Mouse (Mus musculus) splenic B cell, adult 2 months (primary cell): Measurements from ENCODE around the gene Pbrm1.
A peak's percentile ranks its signal among the peaks of the same experiment; 100 is the strongest.

Source experiments
- DNase-seq: peaks from one replicate; pipeline ENCODE4 v3.0.0-alpha.2; 2011; ENCODE audit warnings: low read depth, low spot score
- H3K27me3 ChIP-seq: 2 replicates; pipeline ENCODE4 v1.6.1; 2012; ENCODE audit warnings: mild to moderate bottlenecking, low read length, moderate library complexity, mixed read lengths; ENCODE audit not compliant: control insufficient read depth, poor library complexity, insufficient read depth, severe bottlenecking
- H3K36me3 ChIP-seq: 2 replicates; pipeline ENCODE4 v1.6.1; 2012; ENCODE audit warnings: mild to moderate bottlenecking, low read length, moderate library complexity, mixed read lengths; ENCODE audit not compliant: control insufficient read depth, poor library complexity, insufficient read depth, severe bottlenecking

Gene Pbrm1

DNA sequence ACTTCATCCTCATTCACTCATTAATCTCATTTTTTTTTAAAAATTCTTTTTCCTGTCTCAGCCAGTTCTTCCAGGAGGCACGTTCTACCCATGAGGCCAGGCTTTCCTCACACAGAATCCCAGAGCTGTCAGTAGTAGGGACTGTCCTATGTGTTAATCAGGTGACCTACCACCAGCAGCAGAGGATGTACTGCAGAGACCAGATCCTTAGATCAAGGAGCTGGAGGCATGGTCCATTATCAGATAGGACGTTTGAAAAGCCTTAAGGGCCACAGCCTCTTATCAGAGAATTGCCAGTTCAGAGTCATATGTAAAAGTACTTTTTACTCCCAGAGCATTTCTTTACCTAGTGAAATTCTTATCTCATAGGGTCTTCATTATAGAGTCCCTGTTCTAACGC is 95.1 kb downstream of the Pbrm1 start:
- Histone ChIP-seq H3K36me3 (peaks cover 8% of the 10 kb centered on the region), H3K27me3 (no peaks in the 10 kb centered on the region)
- no peak for DNase-seq

DNA sequence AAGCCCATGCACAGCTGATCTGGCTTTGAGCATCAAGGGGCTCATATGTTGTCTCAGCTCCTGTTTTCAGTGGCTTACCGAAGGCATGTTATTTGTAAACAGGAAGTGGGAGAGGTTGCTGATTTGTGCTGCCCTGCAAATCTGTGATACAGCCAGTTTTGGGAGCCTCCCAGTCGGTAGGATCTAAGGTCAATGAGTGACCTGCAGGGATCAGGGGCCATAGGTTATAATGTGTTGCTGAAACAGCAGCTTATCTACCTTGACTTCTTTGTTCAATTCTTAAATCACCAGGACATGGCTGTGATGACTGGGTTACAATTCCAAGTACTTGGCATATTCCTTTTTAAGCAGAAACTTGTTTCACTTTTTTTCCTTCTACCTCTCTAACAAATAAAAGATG is 96.6 kb downstream of the Pbrm1 start:
- Histone ChIP-seq H3K36me3 (peaks cover 6% of the 10 kb centered on the region), H3K27me3 (no peaks in the 10 kb centered on the region)
- no peak for DNase-seq

DNA sequence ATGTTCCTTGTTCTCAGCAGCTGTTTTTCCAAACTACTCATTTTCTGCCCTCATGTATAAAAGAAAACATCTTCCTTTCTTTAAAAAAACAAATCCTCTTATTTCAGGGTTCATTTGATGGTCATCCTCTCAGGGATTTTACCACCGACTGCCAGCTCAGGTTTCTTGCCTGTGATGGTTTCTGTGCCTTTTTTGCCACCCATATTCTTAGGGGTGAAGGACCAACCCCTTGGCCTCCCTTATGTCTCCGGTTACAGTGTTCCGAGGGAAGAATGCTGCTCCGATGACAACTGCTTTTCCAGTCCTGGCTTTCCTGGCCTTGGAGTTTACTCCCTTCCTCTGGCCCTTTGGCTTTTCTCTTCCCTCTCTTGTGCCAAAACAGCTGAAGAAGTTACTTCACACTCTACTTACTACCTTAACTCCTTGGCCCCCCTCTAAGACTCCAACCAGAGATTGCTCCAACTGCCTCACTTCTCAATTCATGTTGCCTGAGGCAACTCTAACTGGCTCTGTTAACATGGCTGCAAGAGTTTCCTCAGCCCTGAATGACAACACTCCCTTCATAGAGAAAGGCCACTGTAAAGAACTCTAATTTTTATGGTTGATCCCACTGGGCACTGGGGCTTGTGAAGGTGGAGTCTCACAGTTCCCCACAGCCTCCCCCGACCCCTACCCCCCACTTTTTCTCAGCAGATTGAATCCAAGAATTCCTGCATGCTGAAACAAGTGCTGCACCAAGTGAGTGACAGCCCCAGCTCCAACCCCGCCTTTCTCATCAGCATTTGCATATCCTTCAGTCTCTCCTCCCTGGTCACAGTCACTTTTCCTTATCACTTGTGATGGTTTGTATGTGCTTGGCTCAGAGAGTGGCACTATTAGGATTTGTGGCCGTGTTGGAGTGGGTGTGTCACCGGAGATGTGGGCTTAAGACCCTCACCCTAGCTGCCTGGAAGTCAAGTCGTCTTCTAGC is 106.5 kb downstream of the Pbrm1 start:
- Histone ChIP-seq H3K27me3 (no peaks in the 10 kb centered on the region), H3K36me3 (peaks cover 5% of the 10 kb centered on the region; the same call in 1 of the 2 replicates)
- DNase-seq = no peak

DNA sequence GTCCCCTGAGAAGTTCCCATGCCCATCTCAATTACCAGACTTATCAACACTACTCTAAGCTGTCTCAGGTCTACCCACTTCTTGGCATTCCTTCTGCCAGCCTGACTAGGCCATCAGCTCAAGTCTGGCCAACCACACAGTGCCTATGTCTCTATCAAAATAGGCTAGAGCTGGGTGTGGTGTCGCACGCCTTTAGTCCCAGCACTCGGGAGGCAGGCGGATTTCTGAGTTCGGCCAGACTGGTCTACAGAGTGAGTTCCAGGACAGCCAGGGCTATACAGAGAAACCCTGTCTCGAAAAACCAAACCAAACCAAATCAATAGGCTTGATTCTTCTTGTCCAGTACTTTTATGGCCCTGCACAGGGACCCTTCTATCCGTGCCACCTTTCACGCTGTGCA is 107.9 kb downstream of the Pbrm1 start:
- H3K36me3 ChIP-seq = peaks cover 3% of the 10 kb centered on the region; the same call in 1 of the 2 replicates
- no peak for DNase-seq
- no peaks in the 10 kb centered on the region for H3K27me3 ChIP-seq

DNA sequence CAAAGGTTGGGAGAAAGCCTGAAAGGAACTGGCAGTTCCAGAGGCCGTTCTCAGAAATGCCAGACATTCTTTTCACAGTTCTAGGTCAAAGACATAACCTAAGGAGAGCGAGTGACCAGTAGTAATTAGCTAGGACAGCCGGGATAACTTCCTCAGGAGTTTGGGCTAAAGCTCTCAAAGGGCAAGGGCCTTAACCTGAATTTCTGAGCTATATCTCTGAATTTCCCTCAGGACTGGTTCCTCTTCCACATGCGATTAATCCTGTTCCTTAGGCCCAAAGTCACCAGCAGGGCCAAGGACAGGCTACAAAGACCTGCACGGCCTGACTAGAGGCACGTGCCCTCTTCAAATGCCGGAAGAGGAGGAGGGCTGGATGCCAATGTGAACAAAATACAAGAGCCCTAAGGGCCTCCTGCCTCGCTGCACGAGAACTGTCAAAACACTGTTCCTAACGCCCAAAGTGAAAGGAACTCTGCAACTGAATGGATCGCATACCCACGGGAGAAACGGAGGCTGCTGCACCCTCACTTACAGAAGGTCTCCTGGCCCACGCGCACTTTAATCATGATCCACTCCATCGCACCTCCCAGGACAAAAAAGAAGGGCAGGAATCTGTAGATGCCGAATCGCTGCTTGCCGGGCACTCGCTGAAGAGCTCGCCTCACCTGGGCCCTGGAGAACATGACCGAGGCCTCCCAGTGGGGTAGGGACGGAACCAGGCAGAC is 109.3 kb downstream of the Pbrm1 start:
- H3K27me3 ChIP-seq = no peaks in the 10 kb centered on the region
- DNase-seq = peak; percentile 50

DNA sequence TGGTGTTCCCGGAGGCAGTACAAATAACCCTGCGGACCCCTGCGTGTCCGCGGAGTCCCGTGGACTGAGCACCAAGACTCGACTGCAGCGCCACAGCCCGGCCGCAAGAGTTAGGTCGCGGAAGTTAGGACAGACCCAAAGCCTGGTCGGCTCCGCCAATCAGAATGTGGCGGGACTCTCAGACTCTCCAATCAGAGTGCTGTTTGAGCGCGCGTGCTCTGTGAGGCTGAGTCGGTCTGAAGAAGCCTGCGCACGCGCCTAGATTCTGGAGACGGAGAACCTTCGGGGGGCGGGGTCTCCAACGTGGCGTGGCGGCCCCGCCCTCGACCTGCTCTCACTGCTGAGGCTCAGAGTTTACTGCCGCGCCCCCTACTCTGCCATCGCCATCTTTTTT is 109.9 kb downstream of the Pbrm1 start, which contains the start of gene Smim4:
Gene Smim4, minus strand, starts transcription at position 131 of the 394 bp plus-strand sequence.
- DNase-seq = peak; percentile 99
- Histone ChIP-seq H3K36me3 (peaks cover 2% of the 10 kb centered on the region; the same call in 1 of the 2 replicates), H3K27me3 (no peaks in the 10 kb centered on the region)

More for the DNA sequence above, 109.3 kb downstream of the Pbrm1 start:
- H3K36me3 ChIP-seq = peaks cover 3% of the 10 kb centered on the region; the same call in 1 of the 2 replicates

DNA sequence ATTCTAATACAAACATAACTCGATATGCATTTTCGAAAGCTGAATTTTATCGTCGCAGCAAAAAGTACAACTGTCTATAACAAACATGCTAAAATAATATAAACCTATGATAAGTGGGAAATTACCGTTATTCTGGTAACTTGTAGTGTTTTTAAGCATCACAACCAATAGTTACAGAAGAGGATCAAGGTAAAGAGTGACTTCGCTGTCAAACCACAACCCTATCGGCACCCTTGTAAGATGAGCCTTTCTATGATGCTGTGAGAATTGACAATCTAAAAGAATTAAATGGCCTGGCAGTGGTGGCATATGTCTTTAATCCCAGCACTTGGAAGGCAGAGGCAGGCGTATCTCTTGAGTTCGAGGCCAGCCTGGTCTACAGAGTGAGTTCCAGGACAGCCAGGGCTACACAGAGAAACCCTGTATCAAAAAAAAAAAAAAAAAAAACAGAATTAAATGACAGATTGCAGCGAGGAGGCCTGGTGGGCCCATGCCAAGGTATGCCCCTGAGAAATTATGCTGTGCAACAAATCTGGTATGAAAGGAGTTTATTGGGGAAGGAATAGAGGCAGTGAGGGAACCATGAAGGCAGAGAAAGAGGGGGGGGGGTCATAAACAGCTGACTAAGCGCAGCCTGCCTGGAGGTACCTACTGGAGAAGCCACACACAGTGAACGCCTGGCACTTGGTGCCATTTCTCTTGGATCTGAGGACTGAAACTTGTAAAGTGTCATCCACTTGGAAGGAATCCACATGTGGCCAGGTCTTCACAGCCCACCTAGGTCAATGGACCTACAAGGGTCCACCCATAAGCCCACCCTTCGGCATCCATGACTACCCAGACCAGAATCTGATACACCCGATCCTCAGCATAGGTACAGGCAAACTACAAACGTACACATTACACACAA is 110.6 kb downstream of the Pbrm1 start:
- DNase-seq = no peak
- Histone ChIP-seq H3K27me3 (no peaks in the 10 kb centered on the region), H3K36me3 (no peaks in the 10 kb centered on the region)

DNA sequence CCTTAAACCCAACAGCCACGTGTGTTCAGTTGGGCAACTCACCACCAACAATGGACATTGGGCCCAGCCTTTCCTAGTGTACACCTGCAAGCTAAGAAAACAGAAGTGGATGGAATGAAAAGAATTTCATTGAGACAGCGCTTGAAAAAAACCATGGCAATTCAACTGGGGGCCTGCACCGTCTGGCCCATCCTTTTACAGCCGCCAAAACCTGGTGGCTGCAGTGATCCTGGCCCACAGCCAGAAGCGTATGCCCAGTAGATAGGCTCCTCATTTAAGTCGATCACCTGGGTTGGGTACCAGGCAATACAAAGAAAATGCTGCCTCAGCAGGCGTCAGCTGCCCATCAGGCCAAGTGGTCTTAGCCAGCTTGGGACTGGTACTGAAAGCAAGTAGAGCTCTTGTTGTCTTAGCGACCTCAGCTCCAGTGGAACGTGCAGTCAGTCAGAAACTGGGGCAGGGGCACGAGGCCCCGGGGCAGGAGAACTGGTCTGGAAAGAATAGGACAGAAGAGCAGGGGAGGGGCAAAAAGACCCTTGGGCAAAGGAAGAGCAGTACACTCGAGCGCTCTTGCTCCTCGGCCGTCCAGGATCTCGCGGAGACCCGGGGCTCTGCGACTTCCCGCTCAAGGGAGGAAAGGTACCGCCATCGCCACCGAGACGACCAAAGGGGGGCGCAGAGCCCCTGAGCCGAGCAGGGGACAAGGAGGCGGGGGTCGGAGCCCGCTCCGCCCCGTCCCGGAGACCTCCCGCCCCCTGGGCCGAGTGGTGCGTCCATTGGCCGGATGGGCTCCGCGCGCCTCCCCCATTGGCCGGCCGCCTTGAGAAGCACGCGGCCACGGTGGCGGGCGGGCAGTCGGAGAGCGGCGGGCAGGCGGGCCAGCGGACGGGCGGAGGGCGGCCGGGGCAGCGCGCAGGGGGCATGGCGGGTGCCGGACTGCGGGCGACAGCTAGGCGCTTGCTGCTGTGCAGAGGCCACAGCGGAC is 111.6 kb downstream of the Pbrm1 start, which contains the start of gene Nt5dc2:
Gene Nt5dc2, plus strand, starts transcription at position 818 of the 985 bp plus-strand sequence.
- H3K36me3 ChIP-seq = no peaks in the 10 kb centered on the region
- DNase-seq = peak; percentile 83
- no peaks in the 10 kb centered on the region for H3K27me3 ChIP-seq

DNA sequence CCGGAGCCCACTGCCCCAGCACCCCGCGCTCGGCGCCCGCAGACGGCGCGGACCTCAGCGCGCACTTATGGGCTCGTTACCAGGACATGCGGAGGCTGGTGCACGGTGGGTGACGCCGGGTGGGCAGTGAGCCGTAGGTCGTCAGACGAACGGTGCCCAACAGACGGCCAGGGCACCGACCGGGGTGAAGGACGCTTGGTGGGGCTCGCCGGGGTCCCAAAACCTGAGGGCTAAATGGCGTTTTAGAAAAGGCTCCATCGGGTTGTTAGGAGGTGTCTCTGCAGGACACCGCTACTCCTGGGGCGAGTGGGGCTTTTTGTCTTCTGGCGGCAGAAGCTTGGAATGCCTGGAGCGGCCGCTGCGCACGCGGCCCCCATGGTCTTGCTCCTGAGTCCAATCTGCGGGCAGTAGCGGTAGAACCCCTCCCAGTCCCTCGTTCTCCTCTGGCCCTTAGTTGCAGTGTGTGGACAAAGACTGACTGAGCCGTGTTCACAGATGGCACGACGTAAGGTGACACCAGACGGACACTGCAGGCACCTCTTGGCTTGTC is 112.4 kb downstream of the Pbrm1 start:
- H3K36me3 ChIP-seq = no peaks in the 10 kb centered on the region
- H3K27me3 ChIP-seq = no peaks in the 10 kb centered on the region
- peak; percentile 18 for DNase-seq

DNA sequence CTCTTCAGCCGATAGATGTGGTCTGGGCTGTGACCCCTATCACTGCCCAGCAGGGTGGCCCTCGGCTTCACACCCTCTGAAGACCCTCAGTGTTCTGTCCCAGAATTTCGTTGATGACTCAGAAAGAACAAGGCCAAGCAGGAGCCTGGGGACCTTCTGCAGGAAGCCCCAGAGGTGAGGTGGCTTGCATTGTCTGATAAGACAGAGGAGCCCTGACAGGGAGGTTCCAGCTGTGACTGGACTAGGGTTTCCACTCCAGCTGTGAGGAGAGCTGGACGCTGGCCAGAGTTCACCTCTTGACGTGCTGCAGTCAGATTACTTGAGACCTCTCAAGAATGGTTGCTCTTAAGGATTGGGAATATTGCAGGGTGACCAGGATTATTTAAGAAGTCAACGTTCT is 113.1 kb downstream of the Pbrm1 start:
- Histone ChIP-seq H3K36me3 (no peaks in the 10 kb centered on the region), H3K27me3 (no peaks in the 10 kb centered on the region)
- no peak for DNase-seq

DNA sequence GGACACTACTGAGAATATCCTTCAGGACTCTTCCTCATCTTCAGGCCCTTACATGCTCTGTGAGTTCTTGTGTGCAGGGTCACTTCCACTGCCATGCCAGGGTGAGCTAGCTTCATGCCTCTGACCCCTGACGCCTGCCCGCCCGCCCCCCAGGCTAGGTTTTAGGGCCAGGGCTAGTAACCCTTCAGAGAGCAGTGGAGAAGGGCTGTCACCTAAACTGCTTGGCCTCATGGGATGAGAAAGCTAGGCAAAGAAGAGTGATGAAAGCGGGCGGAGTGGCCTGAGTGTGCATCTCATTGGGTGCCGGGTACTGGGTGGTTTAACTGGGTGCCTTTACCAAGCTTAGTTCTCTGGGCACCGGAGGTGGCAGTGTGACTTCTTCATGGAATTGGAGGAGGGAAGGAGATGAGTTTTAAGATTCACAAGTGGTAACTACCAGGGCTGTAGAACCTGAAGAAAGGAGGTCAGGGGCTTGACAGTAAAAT is 113.6 kb downstream of the Pbrm1 start:
- H3K27me3 ChIP-seq = no peaks in the 10 kb centered on the region
- H3K36me3 ChIP-seq = no peaks in the 10 kb centered on the region
- no peak for DNase-seq

DNA sequence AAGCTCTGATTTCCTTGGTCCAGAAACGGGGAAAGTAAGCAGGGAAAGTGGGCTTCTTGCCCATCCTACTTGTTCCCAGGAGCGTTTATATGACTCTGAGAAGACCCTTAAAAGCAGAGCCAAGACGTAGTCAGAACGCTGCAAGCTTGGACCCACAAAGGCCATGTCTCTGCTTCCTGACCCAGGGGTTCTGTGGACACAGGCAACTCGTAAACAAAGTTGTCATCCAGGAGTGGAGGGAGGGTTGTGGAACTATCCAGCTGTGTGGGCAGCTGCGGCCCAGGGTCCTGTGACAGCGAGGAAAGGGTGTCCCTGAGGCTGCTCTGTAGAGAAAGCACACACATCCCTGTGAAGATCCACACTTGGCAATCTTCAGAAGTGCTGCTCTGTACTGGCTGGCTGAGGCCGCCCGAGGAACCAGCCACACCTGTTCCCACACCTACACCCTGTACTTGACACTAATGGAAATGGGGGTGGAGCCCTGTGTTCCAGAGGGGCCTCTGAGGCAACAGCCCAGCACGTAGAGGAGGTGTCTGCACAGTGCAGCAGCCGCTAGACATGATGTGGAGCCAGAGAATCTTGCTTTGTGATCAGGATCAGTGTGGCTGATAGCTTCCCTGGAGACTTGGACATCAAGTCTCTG is 114.2 kb downstream of the Pbrm1 start:
- H3K27me3 ChIP-seq = no peaks in the 10 kb centered on the region
- H3K36me3 ChIP-seq = no peaks in the 10 kb centered on the region
- no peak for DNase-seq
